Mouse (Mus musculus): ENCODE results near the gene Kcnmb4.

- 0 out of 2 replicates have a peak, but pooled peaks have one; percentile 20 for TF ChIP-seq POLR2A (IDR thresholded peaks at IDR 0.05; ENCODE audit: extremely low read depth, insufficient read depth, low read length)
- TF ChIP-seq CTCF (IDR thresholded peaks at IDR 0.05; ENCODE audit: extremely low read depth, insufficient read depth, low read length) = no peak
Measured at GRCm38 (mm10) chr10:116473759-116474549, at the start of gene Kcnmb4.
